Mouse (Mus musculus): ENCODE measurements at regions not wholly inside any gene's neighbourhood (a gene's known extent, or its start where the extent isn't known, plus 50 kb on each side); places are given as distances from the start of the nearest gene placed in this dataset.

- Histone ChIP-seq H3ac (ENCODE audit: control insufficient read depth, insufficient read length, low read depth) (no peak overlapping the region), H3K27me3 (ENCODE audit: control insufficient read depth, insufficient read depth, insufficient read length) (no peaks in the 10 kb centered on the region), H3K4me3 (ENCODE audit: insufficient read depth, poor library complexity, severe bottlenecking) (no peak overlapping the region), H3K79me3 (ENCODE audit: low read depth) (no peaks in the 10 kb centered on the region), H3K36me3 (ENCODE audit: control insufficient read depth, insufficient read depth) (no peaks in the 10 kb centered on the region), H3K79me2 (ENCODE audit: control insufficient read depth, insufficient read depth) (no peaks in the 10 kb centered on the region)
- TF ChIP-seq USF1 (IDR thresholded peaks at IDR 0.05; ENCODE audit: low read depth) = no peak
- no peak for TF ChIP-seq FOSL1 (IDR thresholded peaks at IDR 0.05; ENCODE audit: insufficient read depth, low read length, poor library complexity, severe bottlenecking)
- TF ChIP-seq CTCF (IDR thresholded peaks at IDR 0.05; ENCODE audit: control insufficient read depth, insufficient read depth, insufficient read length) = no peak
- no peak for TF ChIP-seq CEBPB (IDR thresholded peaks at IDR 0.05; ENCODE audit: low read depth)
- TF ChIP-seq MAX (IDR thresholded peaks at IDR 0.05) = no peak
- no peak for TF ChIP-seq MYOG (IDR thresholded peaks at IDR 0.05; ENCODE audit: control insufficient read depth, extremely low read depth, insufficient read length)
- TF ChIP-seq MYOD1 (IDR thresholded peaks at IDR 0.05; ENCODE audit: control insufficient read depth, insufficient read length, low read depth) = no peak
Observed at GRCm38 (mm10) chr8:126802641-126803040, 143.0 kb downstream of the Tomm20 start.

GRCm38 (mm10) chr8:126800976-126801375 lies 144.7 kb downstream of the Tomm20 start:
- H3K27me3 ChIP-seq (ENCODE audit: control insufficient read depth, insufficient read depth, insufficient read length) = no peaks in the 10 kb centered on the region
- H3ac ChIP-seq (ENCODE audit: control insufficient read depth, insufficient read length, low read depth) = no peak overlapping the region
- no peak overlapping the region for H3K4me3 ChIP-seq (ENCODE audit: insufficient read depth, poor library complexity, severe bottlenecking)
- H3K79me3 ChIP-seq (ENCODE audit: low read depth) = no peaks in the 10 kb centered on the region
- no peak for TF ChIP-seq MYOD1 (IDR thresholded peaks at IDR 0.05; ENCODE audit: control insufficient read depth, insufficient read length, low read depth)
- TF ChIP-seq MYOG (IDR thresholded peaks at IDR 0.05; ENCODE audit: control insufficient read depth, extremely low read depth, insufficient read length) = no peak
- TF ChIP-seq USF1 (IDR thresholded peaks at IDR 0.05; ENCODE audit: low read depth) = no peak
- no peak for TF ChIP-seq CTCF (IDR thresholded peaks at IDR 0.05; ENCODE audit: control insufficient read depth, insufficient read depth, insufficient read length)
- TF ChIP-seq FOSL1 (IDR thresholded peaks at IDR 0.05; ENCODE audit: insufficient read depth, low read length, poor library complexity, severe bottlenecking) = no peak
- TF ChIP-seq MAX (IDR thresholded peaks at IDR 0.05) = no peak
- TF ChIP-seq CEBPB (IDR thresholded peaks at IDR 0.05; ENCODE audit: low read depth) = no peak
- no peaks in the 10 kb centered on the region for H3K36me3 ChIP-seq (ENCODE audit: control insufficient read depth, insufficient read depth)
- no peaks in the 10 kb centered on the region for H3K79me2 ChIP-seq (ENCODE audit: control insufficient read depth, insufficient read depth)

- H3K36me3 ChIP-seq (ENCODE audit: control insufficient read depth, insufficient read depth) = no peaks in the 10 kb centered on the region
- H3K4me3 ChIP-seq (ENCODE audit: insufficient read depth, poor library complexity, severe bottlenecking) = no peak overlapping the region
- no peaks in the 10 kb centered on the region for H3K79me2 ChIP-seq (ENCODE audit: control insufficient read depth, insufficient read depth)
- no peak overlapping the region for H3ac ChIP-seq (ENCODE audit: control insufficient read depth, insufficient read length, low read depth)
- no peak for TF ChIP-seq FOSL1 (IDR thresholded peaks at IDR 0.05; ENCODE audit: insufficient read depth, low read length, poor library complexity, severe bottlenecking)
- no peak for TF ChIP-seq CTCF (IDR thresholded peaks at IDR 0.05; ENCODE audit: control insufficient read depth, insufficient read depth, insufficient read length)
- no peak for TF ChIP-seq MYOD1 (IDR thresholded peaks at IDR 0.05; ENCODE audit: control insufficient read depth, insufficient read length, low read depth)
- no peak for TF ChIP-seq USF1 (IDR thresholded peaks at IDR 0.05; ENCODE audit: low read depth)
- no peak for TF ChIP-seq MAX (IDR thresholded peaks at IDR 0.05)
- TF ChIP-seq CEBPB (IDR thresholded peaks at IDR 0.05; ENCODE audit: low read depth) = no peak
- no peaks in the 10 kb centered on the region for H3K27me3 ChIP-seq (ENCODE audit: control insufficient read depth, insufficient read depth, insufficient read length)
- no peaks in the 10 kb centered on the region for H3K79me3 ChIP-seq (ENCODE audit: low read depth)
Observed at GRCm38 (mm10) chr8:126797571-126798334, 147.9 kb downstream of the Tomm20 start.

DNA sequence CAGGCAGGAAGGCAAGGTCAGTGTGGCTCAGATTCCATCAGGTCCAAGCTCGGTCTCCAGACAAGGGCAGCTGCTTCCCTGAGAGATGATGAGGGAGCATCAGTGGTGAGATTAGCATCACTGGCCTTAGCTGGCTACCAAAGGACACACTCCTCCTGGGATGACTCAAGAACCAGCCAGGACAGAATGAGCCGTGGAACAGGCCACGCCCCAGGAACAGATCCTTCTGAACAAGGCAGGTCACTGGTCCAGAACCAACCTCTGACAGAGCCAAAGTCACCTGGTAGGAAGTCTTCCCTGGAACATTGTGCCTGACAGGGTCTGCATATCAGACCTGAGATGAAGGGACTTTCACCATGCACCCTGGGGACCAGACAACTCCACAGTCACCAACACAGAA lies 152.0 kb downstream of the Tomm20 start:
- Histone ChIP-seq H3K36me3 (ENCODE audit: control insufficient read depth, insufficient read depth) (no peaks in the 10 kb centered on the region), H3K27me3 (ENCODE audit: control insufficient read depth, insufficient read depth, insufficient read length) (no peaks in the 10 kb centered on the region), H3K79me2 (ENCODE audit: control insufficient read depth, insufficient read depth) (no peaks in the 10 kb centered on the region), H3K4me3 (ENCODE audit: insufficient read depth, poor library complexity, severe bottlenecking) (no peak overlapping the region), H3ac (ENCODE audit: control insufficient read depth, insufficient read length, low read depth) (no peak overlapping the region), H3K79me3 (ENCODE audit: low read depth) (no peaks in the 10 kb centered on the region)
- TF ChIP-seq USF1 (IDR thresholded peaks at IDR 0.05; ENCODE audit: low read depth) (no peak), CEBPB (IDR thresholded peaks at IDR 0.05; ENCODE audit: low read depth) (no peak), MAX (IDR thresholded peaks at IDR 0.05) (no peak)

DNA sequence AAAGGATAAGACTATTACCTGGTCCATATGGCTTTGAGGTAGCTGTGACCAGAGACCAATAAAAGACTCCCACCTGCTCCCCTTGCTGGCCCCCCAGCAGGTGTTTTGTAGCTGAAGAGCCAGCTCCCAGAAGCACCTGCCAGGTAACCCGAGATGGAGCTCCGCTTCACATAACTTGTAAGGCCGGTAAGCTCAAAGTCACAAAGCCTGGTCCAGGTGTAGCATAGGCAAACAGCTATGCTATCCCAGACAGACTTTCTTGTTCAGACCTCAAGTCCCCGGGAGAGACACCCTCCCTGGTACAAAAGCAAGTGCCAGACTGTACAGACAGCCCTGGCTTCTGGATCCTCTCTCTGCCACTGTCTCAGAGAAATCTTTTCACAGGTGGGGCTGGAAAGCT lies 154.6 kb downstream of the Tomm20 start:
- H3K36me3 ChIP-seq (ENCODE audit: control insufficient read depth, insufficient read depth) = no peaks in the 10 kb centered on the region
- TF ChIP-seq MYOD1 (IDR thresholded peaks at IDR 0.05; ENCODE audit: control insufficient read depth, insufficient read length, low read depth) = no peak
- no peaks in the 10 kb centered on the region for H3K79me3 ChIP-seq (ENCODE audit: low read depth)

DNA sequence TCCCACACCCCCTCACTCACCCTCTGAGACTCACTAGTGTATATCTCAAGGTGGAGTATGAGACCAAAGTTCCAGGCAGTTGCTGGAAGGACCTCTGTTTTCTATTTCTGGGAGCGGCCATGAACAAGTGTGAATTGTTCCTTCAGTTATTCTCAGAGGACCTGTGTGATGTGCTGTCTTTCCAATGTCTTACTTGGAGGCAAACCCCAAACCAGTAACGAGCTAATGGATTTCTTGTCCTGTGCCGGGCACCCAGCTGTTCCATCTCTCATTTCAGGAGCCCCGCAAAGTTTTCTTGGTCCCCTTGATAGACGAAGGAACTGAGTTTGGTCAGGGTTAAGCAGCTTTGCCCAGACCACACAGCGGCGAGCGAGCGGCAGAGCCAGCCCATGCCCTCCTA lies 155.4 kb downstream of the Tomm20 start:
- Histone ChIP-seq H3K79me2 (ENCODE audit: control insufficient read depth, insufficient read depth) (no peaks in the 10 kb centered on the region), H3K27me3 (ENCODE audit: control insufficient read depth, insufficient read depth, insufficient read length) (no peaks in the 10 kb centered on the region), H3K4me3 (ENCODE audit: insufficient read depth, poor library complexity, severe bottlenecking) (no peak overlapping the region), H3K36me3 (ENCODE audit: control insufficient read depth, insufficient read depth) (no peaks in the 10 kb centered on the region), H3K79me3 (ENCODE audit: low read depth) (no peaks in the 10 kb centered on the region), H3ac (ENCODE audit: control insufficient read depth, insufficient read length, low read depth) (no peak overlapping the region)
- TF ChIP-seq USF1 (IDR thresholded peaks at IDR 0.05; ENCODE audit: low read depth) (no peak), CEBPB (IDR thresholded peaks at IDR 0.05; ENCODE audit: low read depth) (no peak), MYOD1 (IDR thresholded peaks at IDR 0.05; ENCODE audit: control insufficient read depth, insufficient read length, low read depth) (no peak), FOSL1 (IDR thresholded peaks at IDR 0.05; ENCODE audit: insufficient read depth, low read length, poor library complexity, severe bottlenecking) (no peak), MYOG (IDR thresholded peaks at IDR 0.05; ENCODE audit: control insufficient read depth, extremely low read depth, insufficient read length) (no peak), MAX (IDR thresholded peaks at IDR 0.05) (no peak), CTCF (IDR thresholded peaks at IDR 0.05; ENCODE audit: control insufficient read depth, insufficient read depth, insufficient read length) (no peak)

More for the DNA sequence above, 154.6 kb downstream of the Tomm20 start:
- Histone ChIP-seq H3K27me3 (ENCODE audit: control insufficient read depth, insufficient read depth, insufficient read length) (no peaks in the 10 kb centered on the region), H3K4me3 (ENCODE audit: insufficient read depth, poor library complexity, severe bottlenecking) (no peak overlapping the region), H3K79me2 (ENCODE audit: control insufficient read depth, insufficient read depth) (no peaks in the 10 kb centered on the region), H3ac (ENCODE audit: control insufficient read depth, insufficient read length, low read depth) (no peak overlapping the region)
